Mouse (Mus musculus): ENCODE measurements around the gene Reep6. TPM values are rescaled to one million over a fixed set of nuclear protein-coding genes. Genes with fewer than 3 reads are reported as not detected.

Gene Reep6
- total RNA-seq, 1 experiment: 13.3 TPM

DNA sequence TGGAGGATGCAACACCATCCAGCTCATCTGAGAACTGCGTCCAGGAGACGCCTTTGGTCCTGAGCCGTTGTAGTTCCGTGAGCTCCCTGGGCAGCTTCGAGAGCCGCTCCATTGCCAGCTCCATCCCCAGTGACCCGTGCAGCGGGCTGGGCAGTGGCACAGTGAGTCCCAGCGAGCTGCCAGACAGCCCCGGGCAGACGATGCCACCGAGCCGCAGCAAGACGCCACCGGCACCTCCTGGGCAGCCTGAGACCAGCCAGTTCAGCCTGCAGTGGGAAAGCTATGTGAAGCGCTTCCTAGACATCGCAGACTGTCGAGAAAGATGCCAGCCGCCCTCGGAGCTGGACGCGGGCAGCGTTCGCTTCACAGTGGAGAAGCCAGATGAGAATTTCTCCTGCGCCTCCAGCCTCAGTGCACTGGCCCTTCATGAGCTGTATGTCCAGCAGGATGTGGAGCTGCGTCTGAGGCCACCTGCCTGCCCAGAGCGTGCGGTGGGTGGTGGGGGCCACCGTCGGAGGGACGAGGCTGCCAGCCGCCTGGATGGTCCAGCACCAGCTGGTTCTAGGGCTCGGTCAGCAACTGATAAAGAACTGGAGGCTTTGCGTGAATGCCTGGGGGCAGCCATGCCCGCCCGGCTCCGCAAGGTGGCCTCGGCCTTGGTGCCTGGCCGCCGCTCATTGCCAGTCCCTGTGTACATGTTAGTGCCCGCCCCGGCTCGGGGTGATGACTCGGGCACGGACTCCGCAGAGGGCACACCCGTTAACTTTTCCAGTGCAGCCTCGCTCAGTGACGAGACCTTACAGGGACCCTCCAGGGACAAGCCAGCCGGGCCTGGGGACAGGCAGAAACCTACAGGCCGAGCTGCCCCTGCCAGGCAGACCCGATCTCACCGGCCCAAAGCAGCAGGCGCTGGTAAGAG, 16.9 kb upstream of the Reep6 start:
- TF ChIP-seq CHD2 (IDR thresholded peaks at IDR 0.05; ENCODE audit: low read depth, low read length) (no peak), ZC3H11A (IDR thresholded peaks at IDR 0.05; ENCODE audit: borderline replicate concordance, low read depth, low read length) (no peak), MAFK (IDR thresholded peaks at IDR 0.05; ENCODE audit: insufficient read depth, low read depth, low read length) (no peak), ZNF384 (IDR thresholded peaks at IDR 0.05; ENCODE audit: low read depth, low read length) (no peak), HCFC1 (IDR thresholded peaks at IDR 0.05; ENCODE audit: borderline replicate concordance, insufficient read depth, low read length) (no peak)
- Histone ChIP-seq H3K36me3 (ENCODE audit: control insufficient read depth, insufficient read depth, low read length, poor library complexity, severe bottlenecking) (0 out of 2 replicates have a peak, but pooled peaks cover 3% of the 10 kb centered on the region), H3K9ac (ENCODE audit: insufficient read depth, low read depth, low read length, poor library complexity, severe bottlenecking) (peak overlapping the region; percentile 2; the same call in 1 of the 2 replicates), H3K9me3 (ENCODE audit: control insufficient read depth, insufficient read depth, low read depth, low read length) (no peaks in the 10 kb centered on the region), H3K4me1 (ENCODE audit: control insufficient read depth in 2 of 2, insufficient read depth in 2 of 2, low read length in 2 of 2, poor library complexity in 1 of 2) (peaks cover 0 to 24% of the 10 kb centered on the region in 2 experiments; a peak in 2 of 4 replicates), H3K4me3 (ENCODE audit: insufficient read depth in 1 of 2, low read depth in 1 of 2, low read length in 2 of 2, poor library complexity in 1 of 2, severe bottlenecking in 1 of 2) (peak overlapping the region; percentile 44 to 49; a peak in 2 of 4 replicates), H3K27ac (ENCODE audit: insufficient read depth, low read depth, low read length, poor library complexity, severe bottlenecking) (no peak overlapping the region)
- in situ Hi-C loops (cut with MboI; ENCODE audit: low sequenced_read_pairs in 2 of 2, unreplicated experiment in 2 of 2): no loop called here
- DNase-seq (ENCODE audit: low read depth, low spot score): no peak

GRCm38 (mm10) chr10:80313627-80314201, 16.0 kb upstream of the Reep6 start:
- H3K36me3 ChIP-seq (ENCODE audit: control insufficient read depth, insufficient read depth, low read length, poor library complexity, severe bottlenecking): 0 out of 2 replicates have a peak, but pooled peaks cover 3% of the 10 kb centered on the region
- no peak overlapping the region for H3K27ac ChIP-seq (ENCODE audit: insufficient read depth, low read depth, low read length, poor library complexity, severe bottlenecking)
- H3K4me1 ChIP-seq (ENCODE audit: control insufficient read depth in 2 of 2, insufficient read depth in 2 of 2, low read length in 2 of 2, poor library complexity in 1 of 2): peaks cover 0 to 24% of the 10 kb centered on the region in 2 experiments; a peak in 2 of 4 replicates
- H3K4me3 ChIP-seq (ENCODE audit: insufficient read depth in 1 of 2, low read depth in 1 of 2, low read length in 2 of 2, poor library complexity in 1 of 2, severe bottlenecking in 1 of 2): peak overlapping the region; percentile 44 to 49; a peak in 2 of 4 replicates
- in situ Hi-C loops (cut with MboI; ENCODE audit: low sequenced_read_pairs in 2 of 2, unreplicated experiment in 2 of 2): no loop called here
- no peak overlapping the region for H3K9ac ChIP-seq (ENCODE audit: insufficient read depth, low read depth, low read length, poor library complexity, severe bottlenecking)
- no peak for DNase-seq (ENCODE audit: low read depth, low spot score)
- no peak for TF ChIP-seq CHD2 (IDR thresholded peaks at IDR 0.05; ENCODE audit: low read depth, low read length)
- TF ChIP-seq HCFC1 (IDR thresholded peaks at IDR 0.05; ENCODE audit: borderline replicate concordance, insufficient read depth, low read length): no peak
- TF ChIP-seq MAFK (IDR thresholded peaks at IDR 0.05; ENCODE audit: insufficient read depth, low read depth, low read length): no peak
- TF ChIP-seq ZC3H11A (IDR thresholded peaks at IDR 0.05; ENCODE audit: borderline replicate concordance, low read depth, low read length): no peak
- TF ChIP-seq ZNF384 (IDR thresholded peaks at IDR 0.05; ENCODE audit: low read depth, low read length): no peak
- no peaks in the 10 kb centered on the region for H3K9me3 ChIP-seq (ENCODE audit: control insufficient read depth, insufficient read depth, low read depth, low read length)

DNA sequence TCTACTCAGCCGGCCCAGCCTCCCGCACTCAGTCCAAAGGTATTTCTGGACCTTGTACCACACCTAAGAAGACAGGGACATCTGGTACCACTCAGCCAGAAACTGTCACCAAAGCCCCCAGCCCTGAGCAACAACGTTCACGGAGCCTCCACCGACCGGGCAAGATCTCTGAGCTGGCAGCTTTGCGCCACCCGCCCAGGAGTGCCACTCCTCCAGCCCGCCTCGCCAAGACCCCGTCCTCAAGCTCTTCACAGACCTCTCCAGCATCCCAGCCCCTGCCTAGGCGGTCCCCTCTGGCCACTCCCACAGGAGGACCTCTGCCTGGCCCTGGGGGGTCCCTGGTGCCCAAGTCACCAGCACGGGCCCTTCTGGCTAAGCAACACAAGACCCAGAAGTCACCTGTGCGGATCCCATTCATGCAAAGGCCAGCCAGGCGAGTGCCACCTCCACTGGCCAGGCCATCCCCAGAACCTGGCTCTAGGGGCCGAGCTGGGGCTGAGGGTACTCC, 15.2 kb upstream of the Reep6 start:
- DNase-seq (ENCODE audit: low read depth, low spot score): no peak
- Histone ChIP-seq H3K9ac (ENCODE audit: insufficient read depth, low read depth, low read length, poor library complexity, severe bottlenecking) (no peak overlapping the region), H3K27ac (ENCODE audit: insufficient read depth, low read depth, low read length, poor library complexity, severe bottlenecking) (no peak overlapping the region), H3K4me3 (ENCODE audit: insufficient read depth in 1 of 2, low read depth in 1 of 2, low read length in 2 of 2, poor library complexity in 1 of 2, severe bottlenecking in 1 of 2) (peak overlapping the region; percentile 31 to 50; a peak in 1 of 4 replicates), H3K4me1 (ENCODE audit: control insufficient read depth in 2 of 2, insufficient read depth in 2 of 2, low read length in 2 of 2, poor library complexity in 1 of 2) (peaks cover 0 to 24% of the 10 kb centered on the region in 2 experiments; a peak in 2 of 4 replicates), H3K9me3 (ENCODE audit: control insufficient read depth, insufficient read depth, low read depth, low read length) (no peaks in the 10 kb centered on the region), H3K36me3 (ENCODE audit: control insufficient read depth, insufficient read depth, low read length, poor library complexity, severe bottlenecking) (peaks cover 7% of the 10 kb centered on the region; the same call in 1 of the 2 replicates)
- in situ Hi-C loops (cut with MboI; ENCODE audit: low sequenced_read_pairs in 2 of 2, unreplicated experiment in 2 of 2): no loop called here
- no peak for TF ChIP-seq CHD2 (IDR thresholded peaks at IDR 0.05; ENCODE audit: low read depth, low read length)
- TF ChIP-seq ZNF384 (IDR thresholded peaks at IDR 0.05; ENCODE audit: low read depth, low read length): no peak
- no peak for TF ChIP-seq ZC3H11A (IDR thresholded peaks at IDR 0.05; ENCODE audit: borderline replicate concordance, low read depth, low read length)
- no peak for TF ChIP-seq MAFK (IDR thresholded peaks at IDR 0.05; ENCODE audit: insufficient read depth, low read depth, low read length)
- no peak for TF ChIP-seq HCFC1 (IDR thresholded peaks at IDR 0.05; ENCODE audit: borderline replicate concordance, insufficient read depth, low read length)

- in situ Hi-C loops (cut with MboI; ENCODE audit: low sequenced_read_pairs in 2 of 2, unreplicated experiment in 2 of 2): no loop called here
- no peaks in the 10 kb centered on the region for H3K9me3 ChIP-seq (ENCODE audit: control insufficient read depth, insufficient read depth, low read depth, low read length)
- no peak for DNase-seq (ENCODE audit: low read depth, low spot score)
- TF ChIP-seq ZNF384 (IDR thresholded peaks at IDR 0.05; ENCODE audit: low read depth, low read length) (no peak), MAFK (IDR thresholded peaks at IDR 0.05; ENCODE audit: insufficient read depth, low read depth, low read length) (no peak), HCFC1 (IDR thresholded peaks at IDR 0.05; ENCODE audit: borderline replicate concordance, insufficient read depth, low read length) (no peak)
- H3K4me3 ChIP-seq (ENCODE audit: insufficient read depth in 1 of 2, low read depth in 1 of 2, low read length in 2 of 2, poor library complexity in 1 of 2, severe bottlenecking in 1 of 2): peak overlapping the region; percentile 31 to 50; a peak in 2 of 4 replicates
- H3K36me3 ChIP-seq (ENCODE audit: control insufficient read depth, insufficient read depth, low read length, poor library complexity, severe bottlenecking): peaks cover 7% of the 10 kb centered on the region; the same call in 1 of the 2 replicates
- H3K27ac ChIP-seq (ENCODE audit: insufficient read depth, low read depth, low read length, poor library complexity, severe bottlenecking): no peak overlapping the region
- H3K4me1 ChIP-seq (ENCODE audit: control insufficient read depth in 2 of 2, insufficient read depth in 2 of 2, low read length in 2 of 2, poor library complexity in 1 of 2): peaks cover 0 to 24% of the 10 kb centered on the region in 2 experiments; a peak in 2 of 4 replicates
- no peak overlapping the region; the same call in 1 of the 2 replicates for H3K9ac ChIP-seq (ENCODE audit: insufficient read depth, low read depth, low read length, poor library complexity, severe bottlenecking)
Measured at GRCm38 (mm10) chr10:80315315-80315714, 14.4 kb upstream of the Reep6 start.
